Mouse (Mus musculus): ENCODE results near the gene Rhbdl1. TPM values are rescaled to one million over a fixed set of nuclear protein-coding genes. Genes with fewer than 3 reads are reported as not detected.
A peak's percentile ranks its signal among the peaks of the same experiment; 100 is the strongest.

Rhbdl1 gene
- polyA plus RNA-seq, 1 experiment from 2014 or later: 0.68 TPM

- Histone ChIP-seq H3K4me3 (ENCODE audit: low read length) (peak overlapping the region; percentile 81), H3K27me3 (ENCODE audit: control insufficient read depth, insufficient read depth, low read depth, low read length) (no peaks in the 10 kb centered on the region), H3K4me2 (ENCODE audit: low read depth, low read length) (peak overlapping the region; percentile 87), H3K4me1 (replicated peaks; ENCODE audit: control insufficient read depth, insufficient read depth, low read length) (peaks cover 12% of the 10 kb centered on the region), H3K9ac (ENCODE audit: low read length) (peak overlapping the region; percentile 76), H3K9me3 (ENCODE audit: control insufficient read depth, low read length) (no peaks in the 10 kb centered on the region), H3K36me3 (ENCODE audit: control insufficient read depth, insufficient read depth, low read length) (peaks cover 29% of the 10 kb centered on the region), H3K27ac (ENCODE audit: low read length) (peak overlapping the region; percentile 67)
- WGBS: 1% methylated on average over 37 of the region's 38 CpGs
- ATAC-seq (ENCODE audit: low read depth): no peak
Observed at GRCm38 (mm10) chr17:25843636-25844395, 6.7 kb upstream of the Rhbdl1 start.

GRCm38 (mm10) chr17:25843122-25843521, 6.0 kb upstream of the Rhbdl1 start:
- Histone ChIP-seq H3K27me3 (ENCODE audit: control insufficient read depth, insufficient read depth, low read depth, low read length) (no peaks in the 10 kb centered on the region), H3K4me2 (ENCODE audit: low read depth, low read length) (peak overlapping the region; percentile 87; the same call in 1 of the 2 replicates), H3K9me3 (ENCODE audit: control insufficient read depth, low read length) (no peaks in the 10 kb centered on the region), H3K9ac (ENCODE audit: low read length) (peak overlapping the region; percentile 76), H3K27ac (ENCODE audit: low read length) (no peak overlapping the region), H3K4me3 (ENCODE audit: low read length) (peak overlapping the region; percentile 81), H3K36me3 (ENCODE audit: control insufficient read depth, insufficient read depth, low read length) (peaks cover 30% of the 10 kb centered on the region), H3K4me1 (replicated peaks; ENCODE audit: control insufficient read depth, insufficient read depth, low read length) (peaks cover 12% of the 10 kb centered on the region)
- ATAC-seq (ENCODE audit: low read depth): no peak
- 88% methylated on average over 4 of the region's 4 CpGs for WGBS

- Histone ChIP-seq H3K9ac (ENCODE audit: low read length) (no peak overlapping the region), H3K36me3 (ENCODE audit: control insufficient read depth, insufficient read depth, low read length) (peaks cover 31% of the 10 kb centered on the region), H3K4me3 (ENCODE audit: low read length) (no peak overlapping the region), H3K4me1 (replicated peaks; ENCODE audit: control insufficient read depth, insufficient read depth, low read length) (peaks cover 12% of the 10 kb centered on the region), H3K27ac (ENCODE audit: low read length) (no peak overlapping the region), H3K9me3 (ENCODE audit: control insufficient read depth, low read length) (no peaks in the 10 kb centered on the region), H3K27me3 (ENCODE audit: control insufficient read depth, insufficient read depth, low read depth, low read length) (no peaks in the 10 kb centered on the region), H3K4me2 (ENCODE audit: low read depth, low read length) (no peak overlapping the region)
- no peak for ATAC-seq (ENCODE audit: low read depth)
- 79% methylated on average over 3 of the region's 3 CpGs for WGBS
Observed at GRCm38 (mm10) chr17:25842509-25842908, 5.4 kb upstream of the Rhbdl1 start.

- no peak within 1 kb of the TSS for H3K4me2 ChIP-seq (ENCODE audit: low read depth, low read length)
- ATAC-seq (ENCODE audit: low read depth): no peak
- H3K27me3 ChIP-seq (ENCODE audit: control insufficient read depth, insufficient read depth, low read depth, low read length): no peaks in the 10 kb centered on the region
- peaks cover 31% of the 10 kb centered on the region for H3K36me3 ChIP-seq (ENCODE audit: control insufficient read depth, insufficient read depth, low read length)
- H3K4me1 ChIP-seq (replicated peaks; ENCODE audit: control insufficient read depth, insufficient read depth, low read length): peaks cover 22% of the 10 kb centered on the region
- H3K4me3 ChIP-seq (ENCODE audit: low read length): no peak within 1 kb of the TSS
- WGBS: 85% methylated on average over 22 of the region's 22 CpGs
- no peak within 1 kb of the TSS for H3K9ac ChIP-seq (ENCODE audit: low read length)
- no peak within 1 kb of the TSS for H3K27ac ChIP-seq (ENCODE audit: low read length)
- no peaks in the 10 kb centered on the region for H3K9me3 ChIP-seq (ENCODE audit: control insufficient read depth, low read length)
Observed at GRCm38 (mm10) chr17:25841117-25841880, 4.2 kb upstream of the Rhbdl1 start, which contains the start of gene Gm20683. Gene Gm20683, minus strand, starts transcription at chr17:25841763.

- Histone ChIP-seq H3K27me3 (ENCODE audit: control insufficient read depth, insufficient read depth, low read depth, low read length) (no peaks in the 10 kb centered on the region), H3K4me3 (ENCODE audit: low read length) (no peak overlapping the region), H3K36me3 (ENCODE audit: control insufficient read depth, insufficient read depth, low read length) (peaks cover 31% of the 10 kb centered on the region), H3K4me2 (ENCODE audit: low read depth, low read length) (no peak overlapping the region), H3K9ac (ENCODE audit: low read length) (no peak overlapping the region), H3K9me3 (ENCODE audit: control insufficient read depth, low read length) (no peaks in the 10 kb centered on the region), H3K27ac (ENCODE audit: low read length) (no peak overlapping the region), H3K4me1 (replicated peaks; ENCODE audit: control insufficient read depth, insufficient read depth, low read length) (peaks cover 28% of the 10 kb centered on the region)
- 95% methylated on average over 6 of the region's 6 CpGs for WGBS
- ATAC-seq (ENCODE audit: low read depth): no peak
Observed at GRCm38 (mm10) chr17:25840519-25840918, 3.4 kb upstream of the Rhbdl1 start.

GRCm38 (mm10) chr17:25839455-25840235, 2.5 kb upstream of the Rhbdl1 start:
- Histone ChIP-seq H3K27ac (ENCODE audit: low read length) (no peak overlapping the region), H3K9me3 (ENCODE audit: control insufficient read depth, low read length) (no peaks in the 10 kb centered on the region), H3K9ac (ENCODE audit: low read length) (no peak overlapping the region), H3K4me2 (ENCODE audit: low read depth, low read length) (no peak overlapping the region), H3K36me3 (ENCODE audit: control insufficient read depth, insufficient read depth, low read length) (peaks cover 31% of the 10 kb centered on the region), H3K4me1 (replicated peaks; ENCODE audit: control insufficient read depth, insufficient read depth, low read length) (peaks cover 32% of the 10 kb centered on the region), H3K27me3 (ENCODE audit: control insufficient read depth, insufficient read depth, low read depth, low read length) (no peaks in the 10 kb centered on the region), H3K4me3 (ENCODE audit: low read length) (no peak overlapping the region)
- no peak for ATAC-seq (ENCODE audit: low read depth)
- WGBS: 82% methylated on average over 14 of the region's 14 CpGs

- no peaks in the 10 kb centered on the region for H3K27me3 ChIP-seq (ENCODE audit: control insufficient read depth, insufficient read depth, low read depth, low read length)
- 80% methylated on average over 4 of the region's 4 CpGs for WGBS
- peaks cover 40% of the 10 kb centered on the region for H3K4me1 ChIP-seq (replicated peaks; ENCODE audit: control insufficient read depth, insufficient read depth, low read length)
- no peak for ATAC-seq (ENCODE audit: low read depth)
- no peak overlapping the region for H3K4me3 ChIP-seq (ENCODE audit: low read length)
- H3K27ac ChIP-seq (ENCODE audit: low read length): no peak overlapping the region
- peaks cover 31% of the 10 kb centered on the region for H3K36me3 ChIP-seq (ENCODE audit: control insufficient read depth, insufficient read depth, low read length)
- no peak overlapping the region for H3K4me2 ChIP-seq (ENCODE audit: low read depth, low read length)
- H3K9me3 ChIP-seq (ENCODE audit: control insufficient read depth, low read length): no peaks in the 10 kb centered on the region
- H3K9ac ChIP-seq (ENCODE audit: low read length): no peak overlapping the region
Observed at GRCm38 (mm10) chr17:25838904-25839303, 1.8 kb upstream of the Rhbdl1 start.

- peaks cover 31% of the 10 kb centered on the region for H3K36me3 ChIP-seq (ENCODE audit: control insufficient read depth, insufficient read depth, low read length)
- no peaks in the 10 kb centered on the region for H3K9me3 ChIP-seq (ENCODE audit: control insufficient read depth, low read length)
- H3K4me1 ChIP-seq (replicated peaks; ENCODE audit: control insufficient read depth, insufficient read depth, low read length): peaks cover 34% of the 10 kb centered on the region
- H3K4me2 ChIP-seq (ENCODE audit: low read depth, low read length): no peak overlapping the region
- 47% methylated on average over 3 of the region's 3 CpGs for WGBS
- H3K27me3 ChIP-seq (ENCODE audit: control insufficient read depth, insufficient read depth, low read depth, low read length): no peaks in the 10 kb centered on the region
- H3K4me3 ChIP-seq (ENCODE audit: low read length): no peak overlapping the region
- no peak for ATAC-seq (ENCODE audit: low read depth)
- H3K9ac ChIP-seq (ENCODE audit: low read length): no peak overlapping the region
- H3K27ac ChIP-seq (ENCODE audit: low read length): no peak overlapping the region
Observed at GRCm38 (mm10) chr17:25837533-25837932, 438 bp upstream of the Rhbdl1 start.

All from lung, embryonic 16.5 days (tissue).